Mouse (Mus musculus): ENCODE results near the gene Gm49337.
A peak's percentile ranks its signal among the peaks of the same experiment; 100 is the strongest.

GRCm38 (mm10) chr4:116150156-116150861 lies 22.9 kb upstream of the Gm49337 start:
- no peak for TF ChIP-seq CTCF (IDR thresholded peaks at IDR 0.05; ENCODE audit: insufficient read depth, low read depth, low read length)
- peak; percentile 96 for TF ChIP-seq POLR2A (IDR thresholded peaks at IDR 0.05; ENCODE audit: insufficient read depth, low read depth, low read length)
